Mouse (Mus musculus): ENCODE data around the gene Usp2. TPM values are rescaled to one million over a fixed set of nuclear protein-coding genes. Genes with fewer than 3 reads are reported as not detected.

The Usp2 gene
- polyA plus RNA-seq, 1 experiment from 2014 or later = 1.8 TPM

DNA sequence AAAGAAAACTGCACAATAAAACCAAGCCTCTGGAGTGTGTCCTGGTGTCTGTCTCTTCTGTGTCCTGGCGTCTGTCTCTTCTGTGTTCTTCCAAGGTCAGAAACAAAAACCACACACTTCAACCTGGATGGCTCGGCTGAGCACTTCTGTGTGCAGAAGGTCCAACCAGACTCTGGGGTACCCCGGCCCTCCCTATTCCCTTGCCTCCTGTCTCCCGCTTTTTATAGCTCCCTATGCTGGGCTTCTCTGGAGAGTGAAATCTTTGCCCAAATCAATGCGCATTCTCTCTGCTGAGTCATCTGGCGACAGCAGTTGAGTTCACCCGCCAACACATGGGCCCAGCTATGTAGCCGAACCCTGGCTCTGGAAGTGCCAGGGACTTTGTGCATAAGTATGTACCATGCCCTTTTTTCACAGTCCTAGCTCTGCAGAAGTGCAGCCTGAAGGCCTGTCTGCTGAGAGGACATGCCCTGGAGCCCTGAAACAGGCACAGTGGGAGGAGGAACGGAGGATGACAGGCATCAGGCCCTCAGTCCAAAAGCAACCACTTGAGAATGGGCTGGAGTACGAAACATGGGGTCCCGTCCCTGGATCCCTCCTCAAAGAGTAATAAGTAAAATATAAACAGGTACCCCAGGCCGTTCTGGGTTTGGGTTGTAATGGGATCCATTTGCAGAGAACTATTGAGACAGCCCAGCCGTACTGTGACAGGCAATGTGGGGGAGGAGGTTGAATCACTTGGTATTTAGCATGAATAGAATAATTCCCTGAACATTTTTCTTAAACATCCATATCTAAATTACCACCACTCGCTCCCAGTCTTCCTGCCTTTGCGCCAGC, 18.1 kb upstream of the Usp2 start:
- no peak overlapping the region for H3K27ac ChIP-seq
- no peaks in the 10 kb centered on the region for H3K4me1 ChIP-seq
- H3K4me3 ChIP-seq = no peak overlapping the region
- no peak for ATAC-seq
- H3K36me3 ChIP-seq = no peaks in the 10 kb centered on the region
- no peaks in the 10 kb centered on the region for H3K9me3 ChIP-seq (replicated peaks)
- peaks cover 54% of the 10 kb centered on the region for H3K27me3 ChIP-seq (replicated peaks)
- H3K4me2 ChIP-seq = no peak overlapping the region
- WGBS (ENCODE audit: insufficient replicate concordance) = 61% methylated on average over 15 of the region's 15 CpGs
- H3K9ac ChIP-seq = no peak overlapping the region

DNA sequence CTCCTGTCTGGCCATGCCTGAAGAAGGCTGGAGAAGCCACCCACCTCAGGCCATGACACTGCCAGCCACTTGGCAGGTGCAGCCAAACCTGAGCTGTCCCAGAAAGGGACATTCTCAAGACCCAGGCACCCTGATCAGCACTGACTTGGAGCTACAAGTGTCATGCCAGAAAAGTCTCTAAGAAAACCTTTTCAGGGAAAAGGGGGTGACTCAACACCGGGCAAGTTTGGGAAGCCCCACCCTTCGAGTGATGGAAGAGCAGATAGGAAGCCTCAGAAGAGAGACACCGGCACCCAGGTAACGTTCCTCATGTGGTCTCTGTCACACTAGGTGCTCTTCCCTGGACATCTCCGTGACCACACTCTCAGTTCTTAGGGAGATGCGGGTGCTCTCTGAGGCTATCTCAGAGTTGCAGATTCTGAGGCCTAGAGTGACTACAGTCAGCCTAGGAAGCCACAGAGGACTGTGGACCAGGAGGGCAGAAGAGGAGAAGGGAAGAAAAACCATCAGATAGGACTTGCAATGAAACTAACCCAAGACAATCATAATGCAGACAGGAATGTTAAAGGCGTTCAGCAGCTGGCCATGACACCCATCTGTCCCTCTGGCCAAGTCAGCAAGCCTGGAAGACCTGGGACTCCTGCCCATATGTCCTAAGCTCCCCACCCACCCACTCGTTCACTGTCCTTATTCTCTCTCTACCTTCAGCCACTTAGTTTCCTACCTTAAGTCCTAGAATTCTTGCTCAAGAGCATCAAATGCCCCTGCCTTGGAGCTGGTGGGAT, 17.2 kb upstream of the Usp2 start:
- Histone ChIP-seq H3K27me3 (replicated peaks) (peaks cover 46% of the 10 kb centered on the region), H3K4me3 (no peak overlapping the region), H3K4me1 (no peaks in the 10 kb centered on the region), H3K9ac (no peak overlapping the region), H3K4me2 (no peak overlapping the region), H3K36me3 (no peaks in the 10 kb centered on the region), H3K27ac (no peak overlapping the region), H3K9me3 (replicated peaks) (no peaks in the 10 kb centered on the region)
- no peak for ATAC-seq
- 62% methylated on average over 8 of the region's 8 CpGs for WGBS (ENCODE audit: insufficient replicate concordance)

DNA sequence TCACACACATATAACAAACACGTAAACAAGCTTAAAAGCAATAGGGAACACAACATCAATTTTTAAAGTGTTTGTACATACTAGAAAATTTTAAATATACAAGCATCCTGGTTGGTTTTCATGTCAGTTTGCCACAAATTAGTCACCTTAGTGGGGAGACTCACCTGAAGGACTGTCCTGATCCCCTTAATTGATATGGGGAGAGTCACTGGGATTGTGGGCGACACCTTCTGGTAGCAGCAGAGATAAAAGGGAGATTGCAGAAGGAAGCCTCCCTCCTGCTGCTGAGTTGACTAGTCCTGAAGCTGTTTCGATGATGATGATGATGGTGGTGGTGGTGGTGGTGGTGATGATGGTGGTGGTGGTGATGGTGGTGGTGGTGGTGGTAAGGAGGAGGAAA, 14.0 kb upstream of the Usp2 start:
- H3K4me1 ChIP-seq = no peaks in the 10 kb centered on the region
- no peak overlapping the region for H3K9ac ChIP-seq
- H3K4me3 ChIP-seq = no peak overlapping the region
- H3K9me3 ChIP-seq (replicated peaks) = no peaks in the 10 kb centered on the region
- ATAC-seq = no peak
- H3K27ac ChIP-seq = no peak overlapping the region
- no peaks in the 10 kb centered on the region for H3K36me3 ChIP-seq
- H3K4me2 ChIP-seq = no peak overlapping the region
- peaks cover 22% of the 10 kb centered on the region for H3K27me3 ChIP-seq (replicated peaks)
- WGBS (ENCODE audit: insufficient replicate concordance) = 56% methylated on average over 3 of the region's 3 CpGs

- WGBS (ENCODE audit: insufficient replicate concordance) = 37% methylated on average over 1 of the region's 1 CpGs
- H3K36me3 ChIP-seq = no peaks in the 10 kb centered on the region
- no peak overlapping the region for H3K9ac ChIP-seq
- H3K27ac ChIP-seq = no peak overlapping the region
- no peaks in the 10 kb centered on the region for H3K4me1 ChIP-seq
- peaks cover 23% of the 10 kb centered on the region for H3K27me3 ChIP-seq (replicated peaks)
- no peak overlapping the region for H3K4me2 ChIP-seq
- no peaks in the 10 kb centered on the region for H3K9me3 ChIP-seq (replicated peaks)
- ATAC-seq = no peak
- H3K4me3 ChIP-seq = no peak overlapping the region
These were observed 12.9 kb upstream of the Usp2 start for GRCm38 (mm10) chr9:44053936-44054335.

DNA sequence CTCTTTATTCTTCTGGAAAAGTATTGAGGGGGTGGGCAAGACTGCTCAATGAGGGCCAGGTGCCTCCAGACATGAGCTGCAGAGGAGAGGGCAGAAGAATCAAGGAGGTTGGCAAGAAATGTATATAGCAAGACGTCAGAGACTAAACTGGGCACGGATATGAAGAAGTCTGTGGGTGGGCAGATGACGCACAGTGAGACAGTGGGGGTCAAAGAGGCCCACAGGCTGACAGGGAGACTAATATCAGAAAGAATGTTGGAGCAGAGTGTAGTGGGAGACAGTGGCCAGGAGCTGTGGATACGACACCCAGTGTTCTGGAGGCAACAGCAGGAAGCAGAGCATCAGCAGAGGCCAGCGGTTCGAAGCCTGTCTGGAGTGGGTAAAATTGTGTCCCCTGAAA, 8.2 kb upstream of the Usp2 start:
- no peaks in the 10 kb centered on the region for H3K9me3 ChIP-seq (replicated peaks)
- peaks cover 34% of the 10 kb centered on the region for H3K27me3 ChIP-seq (replicated peaks)
- no peaks in the 10 kb centered on the region for H3K36me3 ChIP-seq
- no peak overlapping the region for H3K27ac ChIP-seq
- no peak overlapping the region for H3K9ac ChIP-seq
- WGBS (ENCODE audit: insufficient replicate concordance) = 61% methylated on average over 6 of the region's 6 CpGs
- no peak overlapping the region for H3K4me3 ChIP-seq
- H3K4me2 ChIP-seq = no peak overlapping the region
- ATAC-seq = no peak
- H3K4me1 ChIP-seq = no peaks in the 10 kb centered on the region

DNA sequence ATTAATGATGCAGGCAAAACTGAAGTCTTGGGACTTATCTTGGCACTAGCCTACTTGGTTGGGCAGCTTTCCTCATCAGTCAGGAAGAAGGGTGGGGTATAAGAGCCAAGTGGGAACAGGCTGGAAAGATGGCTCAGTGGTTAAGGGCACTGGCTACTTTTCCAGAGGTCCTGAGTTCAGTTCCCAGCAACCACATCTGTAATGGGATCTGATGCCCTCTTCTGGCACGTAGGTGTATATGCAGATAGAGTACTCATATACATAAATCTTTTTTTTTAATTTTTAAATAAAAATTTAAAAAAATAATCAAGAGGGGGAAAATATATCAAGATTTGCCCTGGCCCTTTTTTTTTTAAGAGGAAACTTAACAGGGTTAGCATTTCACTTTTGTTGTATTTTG, 1.6 kb upstream of the Usp2 start:
- H3K9me3 ChIP-seq (replicated peaks) = no peaks in the 10 kb centered on the region
- no peak overlapping the region for H3K9ac ChIP-seq
- H3K27ac ChIP-seq = no peak overlapping the region
- peaks cover 32% of the 10 kb centered on the region for H3K4me1 ChIP-seq
- ATAC-seq = no peak
- H3K27me3 ChIP-seq (replicated peaks) = peaks cover 18% of the 10 kb centered on the region
- no peak overlapping the region for H3K4me2 ChIP-seq
- no peaks in the 10 kb centered on the region for H3K36me3 ChIP-seq
- 21% methylated on average over 1 of the region's 1 CpGs for WGBS (ENCODE audit: insufficient replicate concordance)
- H3K4me3 ChIP-seq = no peak overlapping the region

GRCm38 (mm10) chr9:44067241-44067959, 579 bp downstream of the Usp2 start:
- Histone ChIP-seq H3K27ac (0 out of 2 replicates have a peak overlapping the region, but pooled peaks have one; percentile 25), H3K4me1 (peaks cover 41% of the 10 kb centered on the region), H3K36me3 (no peaks in the 10 kb centered on the region), H3K9me3 (replicated peaks) (no peaks in the 10 kb centered on the region), H3K27me3 (replicated peaks) (peaks cover 31% of the 10 kb centered on the region), H3K9ac (peak overlapping the region; percentile 66), H3K4me3 (peak overlapping the region; percentile 60), H3K4me2 (peak overlapping the region; percentile 93)
- ATAC-seq = peak; percentile 52
- WGBS (ENCODE audit: insufficient replicate concordance) = 4% methylated on average over 15 of the region's 15 CpGs

DNA sequence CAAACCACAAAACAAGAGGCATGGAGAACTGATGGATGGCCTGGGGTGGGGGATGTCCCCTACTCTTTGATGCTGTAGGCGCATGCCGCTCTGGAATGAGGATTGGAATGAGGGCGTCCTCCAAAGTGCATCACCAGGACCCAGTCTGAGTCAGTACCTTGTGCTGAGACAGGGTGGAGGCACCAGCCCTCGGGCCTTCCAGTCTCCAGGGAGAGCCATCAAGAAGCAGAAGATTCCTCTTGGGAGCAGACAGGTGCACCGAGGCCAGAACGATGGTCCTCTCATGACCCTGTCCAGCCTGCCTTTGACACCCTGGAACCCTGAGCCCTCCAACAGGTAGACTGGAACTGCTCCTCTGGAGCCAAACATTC, 1.1 kb downstream of the Usp2 start:
- ATAC-seq = no peak
- Histone ChIP-seq H3K27ac (no peak overlapping the region), H3K9ac (peak overlapping the region; percentile 66; the same call in 1 of the 2 replicates), H3K4me1 (peaks cover 45% of the 10 kb centered on the region), H3K4me2 (peak overlapping the region; percentile 93), H3K36me3 (no peaks in the 10 kb centered on the region), H3K4me3 (0 out of 2 replicates have a peak overlapping the region, but pooled peaks have one; percentile 60), H3K9me3 (replicated peaks) (no peaks in the 10 kb centered on the region), H3K27me3 (replicated peaks) (peaks cover 37% of the 10 kb centered on the region)
- WGBS (ENCODE audit: insufficient replicate concordance) = 64% methylated on average over 6 of the region's 6 CpGs

GRCm38 (mm10) chr9:44069252-44069651, 2.4 kb downstream of the Usp2 start:
- H3K4me2 ChIP-seq = no peak overlapping the region
- no peak overlapping the region for H3K27ac ChIP-seq
- no peaks in the 10 kb centered on the region for H3K9me3 ChIP-seq (replicated peaks)
- peak overlapping the region; percentile 9; the same call in 1 of the 2 replicates for H3K9ac ChIP-seq
- H3K27me3 ChIP-seq (replicated peaks) = peaks cover 41% of the 10 kb centered on the region
- peaks cover 45% of the 10 kb centered on the region for H3K4me1 ChIP-seq
- H3K4me3 ChIP-seq = no peak overlapping the region
- H3K36me3 ChIP-seq = no peaks in the 10 kb centered on the region
- 19% methylated on average over 7 of the region's 7 CpGs for whole genome bisulfite sequencing (ENCODE audit: insufficient replicate concordance)
- no peak for ATAC-seq

- Histone ChIP-seq H3K9ac (no peak overlapping the region), H3K27me3 (replicated peaks) (peaks cover 45% of the 10 kb centered on the region), H3K36me3 (no peaks in the 10 kb centered on the region), H3K4me2 (no peak overlapping the region), H3K27ac (no peak overlapping the region), H3K4me1 (peaks cover 38% of the 10 kb centered on the region), H3K4me3 (no peak overlapping the region), H3K9me3 (replicated peaks) (no peaks in the 10 kb centered on the region)
- 64% methylated on average over 14 of the region's 14 CpGs for WGBS (ENCODE audit: insufficient replicate concordance)
- no peak for ATAC-seq
These were observed 3.5 kb downstream of the Usp2 start for GRCm38 (mm10) chr9:44070113-44070843.

GRCm38 (mm10) chr9:44070844-44071231, 4.0 kb downstream of the Usp2 start:
- Histone ChIP-seq H3K27ac (no peak overlapping the region), H3K9ac (no peak overlapping the region), H3K9me3 (replicated peaks) (no peaks in the 10 kb centered on the region), H3K4me1 (peaks cover 38% of the 10 kb centered on the region), H3K4me2 (no peak overlapping the region), H3K27me3 (replicated peaks) (peaks cover 50% of the 10 kb centered on the region), H3K36me3 (no peaks in the 10 kb centered on the region), H3K4me3 (no peak overlapping the region)
- ATAC-seq = no peak
- whole genome bisulfite sequencing (ENCODE audit: insufficient replicate concordance) = 48% methylated on average over 8 of the region's 8 CpGs

Measured in liver, embryonic 12.5 days (tissue).